Mouse (Mus musculus) lung, adult 2 months (tissue): ENCODE data around the gene Fpgs. TPM values are rescaled to one million over a fixed set of nuclear protein-coding genes. Genes with fewer than 3 reads are reported as not detected.

Source experiments
- DNase-seq: peaks from one replicate; pipeline ENCODE4 v3.0.0; 2022
- H3K4me1 ChIP-seq: fragments of 200-500 bp; 2 replicates; pipeline ENCODE4 v1.6.1; 2011; ENCODE audit warnings: low read length; ENCODE audit not compliant: control insufficient read depth, insufficient read depth
- H3K4me3 ChIP-seq: fragments of 200-500 bp; replicated peaks from 2 replicates; pipeline ENCODE3; 2011; ENCODE audit warnings: low read depth, mild to moderate bottlenecking, control low read depth, low read length; ENCODE audit errors: extremely low read depth
- CTCF ChIP-seq: fragments of 200-500 bp; IDR thresholded peaks from 2 replicates; pipeline ENCODE4 v1.5.1; 2011; ENCODE audit warnings: mild to moderate bottlenecking, low read length, control low read depth; ENCODE audit not compliant: insufficient read depth
- POLR2A ChIP-seq: fragments of 200-500 bp; IDR thresholded peaks from 2 replicates; pipeline ENCODE4 v1.6.1; 2011; ENCODE audit warnings: low read depth, mild to moderate bottlenecking, control low read depth, low read length, borderline replicate concordance; ENCODE audit errors: extremely low read depth
- WGBS: fragments of 180-500 bp; shearing (Covaris S2); methylation state at CpG from one replicate; pipeline ENCODE4 v1.1.7; 2018; 5-methylcytosine and 5-hydroxymethylcytosine counted together
- polyA plus RNA-seq: library from polyadenylated mRNA; depleted of rRNA; stranded (reverse); fragments of >200 nt; gene quantifications from 2 replicates; pipeline ENCODE4 v1.2.3, GENCODE M21; 2012

Gene Fpgs
- polyA plus RNA-seq, 1 experiment: 42.1 TPM

- H3K4me3 ChIP-seq: no peak overlapping the region
- WGBS: 88% methylated on average over 7 of the region's 7 CpGs
- TF ChIP-seq POLR2A: no peak
- no peak for TF ChIP-seq CTCF
- DNase-seq: no peak
- H3K4me1 ChIP-seq: no peaks in the 10 kb centered on the region
Measured at GRCm38 (mm10) chr2:32705018-32705417, 1.1 kb upstream of the Fpgs start.

- 91% methylated on average over 8 of the region's 8 CpGs for WGBS
- Histone ChIP-seq H3K4me3 (no peak overlapping the region), H3K4me1 (no peaks in the 10 kb centered on the region)
- no peak for DNase-seq
- TF ChIP-seq POLR2A (no peak), CTCF (no peak)
Measured at GRCm38 (mm10) chr2:32703046-32703445, 899 bp downstream of the Fpgs start.

GRCm38 (mm10) chr2:32700966-32701743 lies 2.8 kb downstream of the Fpgs start:
- Histone ChIP-seq H3K4me1 (no peaks in the 10 kb centered on the region), H3K4me3 (no peak overlapping the region)
- no peak for DNase-seq
- TF ChIP-seq CTCF: no peak
- TF ChIP-seq POLR2A: no peak
- 74% methylated on average over 14 of the region's 14 CpGs for WGBS

GRCm38 (mm10) chr2:32699680-32700079 lies 4.3 kb downstream of the Fpgs start:
- no peak for TF ChIP-seq POLR2A
- WGBS: 91% methylated on average over 6 of the region's 6 CpGs
- Histone ChIP-seq H3K4me3 (no peak overlapping the region), H3K4me1 (no peaks in the 10 kb centered on the region)
- DNase-seq: no peak

DNA sequence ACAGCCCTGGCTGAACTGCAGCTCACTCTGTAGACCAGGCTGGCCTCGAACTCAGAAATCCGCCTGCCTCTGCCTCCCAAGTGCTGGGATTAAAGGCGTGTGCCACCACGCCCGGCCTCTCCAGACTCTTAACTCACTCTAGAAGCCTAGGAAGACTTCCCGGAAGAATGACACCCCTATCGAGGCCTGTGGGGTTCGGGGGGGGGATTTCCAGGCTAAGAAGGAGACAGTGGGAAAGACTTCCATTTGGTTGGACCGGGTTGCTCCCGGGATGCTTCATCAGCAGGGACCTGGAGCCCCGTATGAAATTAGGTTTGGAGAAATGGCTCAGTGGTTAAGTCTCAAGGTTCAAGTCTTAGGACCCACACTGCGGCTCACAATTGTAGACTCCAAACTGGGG lies 9.3 kb downstream of the Fpgs start:
- Histone ChIP-seq H3K4me3 (no peak overlapping the region), H3K4me1 (peaks cover 8% of the 10 kb centered on the region)
- no peak for DNase-seq
- WGBS: 74% methylated on average over 12 of the region's 12 CpGs
- TF ChIP-seq POLR2A: no peak
- no peak for TF ChIP-seq CTCF

GRCm38 (mm10) chr2:32693823-32694411 lies 10.0 kb downstream of the Fpgs start:
- peak; percentile 91 for DNase-seq

DNA sequence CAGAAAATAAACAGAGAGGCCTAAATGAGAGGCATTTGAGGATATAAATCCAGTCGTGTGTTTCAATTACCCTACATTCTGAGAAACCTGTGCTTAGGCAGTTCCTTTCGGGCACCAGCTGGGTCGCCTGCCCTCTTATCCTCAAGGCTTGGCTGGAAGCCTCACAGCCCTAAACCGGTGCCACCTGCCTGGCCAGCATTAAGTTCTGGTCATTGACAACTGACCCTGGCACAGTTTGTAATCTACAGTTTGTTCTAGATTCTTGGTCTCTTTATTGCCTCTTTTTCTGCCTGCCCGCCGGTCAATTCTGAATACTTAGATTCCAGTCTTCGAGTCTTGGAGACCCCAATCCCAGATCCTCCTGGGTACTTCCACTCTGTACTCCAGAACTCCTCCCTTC lies 10.7 kb downstream of the Fpgs start:
- peaks cover 8% of the 10 kb centered on the region for H3K4me1 ChIP-seq
- peak overlapping the region; percentile 68 for H3K4me3 ChIP-seq
- WGBS: 14% methylated on average over 7 of the region's 7 CpGs
- TF ChIP-seq CTCF: no peak
- peak; percentile 33 for DNase-seq

More at GRCm38 (mm10) chr2:32693823-32694411, 10.0 kb downstream of the Fpgs start:
- Histone ChIP-seq H3K4me1 (peaks cover 8% of the 10 kb centered on the region), H3K4me3 (peak overlapping the region; percentile 68)
- TF ChIP-seq POLR2A: peak; percentile 79; the same call in 1 of the 2 replicates
- TF ChIP-seq CTCF: peak; percentile 58
- WGBS: under 1% methylated on average over 51 of the region's 51 CpGs

DNA sequence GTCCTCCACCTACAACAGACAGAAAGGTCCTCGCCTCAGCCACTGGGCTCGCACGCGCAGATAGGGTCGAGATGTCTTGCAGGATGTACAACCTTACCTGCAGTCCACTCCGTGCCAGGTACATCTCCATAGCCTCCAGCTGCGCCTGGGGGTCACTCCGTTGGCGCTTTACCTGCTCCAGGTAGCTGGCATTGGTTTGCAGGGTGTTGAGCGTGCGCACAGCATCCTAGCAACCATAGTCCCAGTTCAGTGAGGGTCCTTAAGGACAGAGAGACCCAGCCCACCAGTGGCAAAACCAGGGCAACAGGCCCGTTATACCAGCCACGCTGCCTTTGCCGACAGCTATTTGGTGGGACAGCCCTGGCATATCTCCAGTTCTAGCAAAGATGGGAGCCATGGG lies 11.4 kb downstream of the Fpgs start:
- H3K4me3 ChIP-seq: no peak overlapping the region
- DNase-seq: no peak
- TF ChIP-seq CTCF (no peak), POLR2A (no peak)
- peaks cover 8% of the 10 kb centered on the region for H3K4me1 ChIP-seq
- WGBS: 94% methylated on average over 14 of the region's 14 CpGs

DNA sequence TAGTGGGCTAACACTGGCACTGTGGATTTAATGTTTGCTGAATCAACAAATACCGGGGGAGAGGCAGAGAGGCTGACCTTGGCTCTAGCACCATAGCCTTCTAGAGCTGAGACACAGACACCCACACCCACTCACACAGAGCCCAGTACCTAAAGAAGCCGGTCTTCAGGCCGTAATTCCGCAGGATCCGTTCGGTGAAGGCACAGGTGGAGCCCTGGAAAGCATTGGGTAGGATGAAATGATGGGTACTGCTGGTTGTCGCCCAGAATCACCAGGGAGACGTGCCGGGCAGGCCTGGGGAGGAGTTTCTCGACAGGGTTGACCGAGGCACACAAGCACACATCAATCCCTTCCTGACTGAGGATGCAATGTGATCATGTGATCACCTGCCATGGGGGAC lies 12.9 kb downstream of the Fpgs start:
- Histone ChIP-seq H3K4me3 (no peak overlapping the region), H3K4me1 (peaks cover 8% of the 10 kb centered on the region)
- 73% methylated on average over 11 of the region's 11 CpGs for WGBS
- no peak for DNase-seq
- TF ChIP-seq POLR2A (no peak), CTCF (no peak)

GRCm38 (mm10) chr2:32689420-32689819 lies 14.5 kb downstream of the Fpgs start:
- DNase-seq: peak; percentile 86
- no peak overlapping the region for H3K4me3 ChIP-seq
- 19% methylated on average over 5 of the region's 5 CpGs for WGBS
- H3K4me1 ChIP-seq: peaks cover 8% of the 10 kb centered on the region
- peak; percentile 100 for TF ChIP-seq CTCF
- TF ChIP-seq POLR2A: no peak
